Mouse (Mus musculus) spleen, adult 2 months (tissue): ENCODE measurements around the gene Sipa1l1.

Source experiments
- CTCF ChIP-seq: fragments of 200-500 bp; IDR thresholded peaks from 2 replicates; pipeline ENCODE4 v1.5.1; 2011; ENCODE audit warnings: mild to moderate bottlenecking, inconsistent platforms; ENCODE audit not compliant: insufficient read depth, insufficient read length, insufficient replicate concordance; ENCODE audit errors: extremely low read depth
- POLR2A ChIP-seq: fragments of 200-500 bp; IDR thresholded peaks from 2 replicates; pipeline ENCODE4 v1.6.1; 2011; ENCODE audit warnings: low read depth, low read length, inconsistent platforms

DNA sequence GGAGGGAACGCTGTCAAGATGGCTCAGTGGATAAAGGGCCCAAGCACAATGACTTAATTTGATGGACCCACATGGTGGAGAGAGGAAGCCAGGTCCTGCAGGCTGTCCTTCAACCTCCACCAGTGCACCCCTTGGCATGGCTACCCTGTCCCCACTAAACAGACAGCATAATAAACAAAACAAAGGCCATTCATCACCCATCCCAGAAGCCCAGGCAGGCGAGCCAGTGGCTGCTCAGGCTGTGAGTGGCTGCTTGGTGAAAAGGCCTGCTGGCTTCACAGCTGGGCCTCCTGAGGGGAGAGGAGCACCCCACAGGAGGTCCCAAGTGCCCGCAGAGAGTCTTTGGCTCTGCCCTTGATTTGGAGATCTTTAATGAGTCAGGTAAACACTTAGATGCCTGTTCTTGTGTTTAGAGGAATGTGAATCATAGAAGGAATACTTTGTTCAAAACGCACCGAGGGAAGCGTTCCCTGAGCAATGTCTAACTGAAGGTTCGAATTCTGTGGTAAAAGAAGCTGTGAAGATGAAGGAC is 27.6 kb downstream of the Sipa1l1 start:
- TF ChIP-seq CTCF (no peak), POLR2A (no peak)
